Mouse (Mus musculus) limb, embryonic 15.5 days (tissue): ENCODE measurements around the gene Gigyf2. TPM values are rescaled to one million over a fixed set of nuclear protein-coding genes. Genes with fewer than 3 reads are reported as not detected.
"Not testable (repeated sequence)": the region's sequence is repeated elsewhere in the genome, so short reads cannot be mapped to it uniquely, and the experiment has no call there.

Experiments used
- ATAC-seq: fragments of 200-750 bp; cut with Nextera tagmentation; 2 replicates; pipeline ENCODE4 v1.8.0; 2017; ENCODE audit warnings: low read depth, moderate TSS enrichment; ENCODE audit not compliant: insufficient number of reproducible peaks, low FRiP score, low TSS enrichment
- H3K27ac ChIP-seq: fragments of 300-500 bp; sonication (generic); 2 replicates; pipeline ENCODE4 v1.5.1; 2015; ENCODE audit warnings: moderate library complexity, mild to moderate bottlenecking, inconsistent platforms
- H3K27me3 ChIP-seq: fragments of 300-500 bp; sonication (generic); 2 replicates; pipeline ENCODE4 v1.6.1; 2015; ENCODE audit warnings: inconsistent platforms
- H3K36me3 ChIP-seq: fragments of 300-500 bp; sonication (generic); 2 replicates; pipeline ENCODE4 v1.6.1; 2015; ENCODE audit warnings: inconsistent platforms
- H3K4me1 ChIP-seq: fragments of 300-500 bp; sonication (generic); 2 replicates; pipeline ENCODE4 v1.6.1; 2015; ENCODE audit warnings: inconsistent platforms
- H3K4me2 ChIP-seq: fragments of 300-500 bp; sonication (generic); 2 replicates; pipeline ENCODE4 v1.6.1; 2015; ENCODE audit warnings: mild to moderate bottlenecking, inconsistent platforms
- H3K4me3 ChIP-seq: fragments of 300-500 bp; sonication (generic); 2 replicates; pipeline ENCODE4 v1.5.1; 2015; ENCODE audit warnings: mild to moderate bottlenecking, inconsistent platforms
- H3K9ac ChIP-seq: fragments of 300-500 bp; sonication (generic); 2 replicates; pipeline ENCODE4 v1.6.1; 2015; ENCODE audit warnings: inconsistent platforms
- H3K9me3 ChIP-seq: fragments of 300-500 bp; sonication (generic); 2 replicates; pipeline ENCODE4 v1.6.1; 2016; ENCODE audit warnings: inconsistent platforms
- WGBS: fragments of 180-500 bp; shearing (Covaris S2); methylation state at CpG from one replicate; pipeline ENCODE4 v1.1.7; 2015; 5-methylcytosine and 5-hydroxymethylcytosine counted together
- polyA plus RNA-seq: library from polyadenylated mRNA; unstranded; fragments of >200 nt; fragmentation: Nextera tagmentation; extraction: Ambion mirVana; gene quantifications from 2 replicates; pipeline ENCODE4 v1.2.1, GENCODE M21; 2015

Gene Gigyf2
- polyA plus RNA-seq, 1 experiment from 2014 or later, result 57.5 TPM

DNA sequence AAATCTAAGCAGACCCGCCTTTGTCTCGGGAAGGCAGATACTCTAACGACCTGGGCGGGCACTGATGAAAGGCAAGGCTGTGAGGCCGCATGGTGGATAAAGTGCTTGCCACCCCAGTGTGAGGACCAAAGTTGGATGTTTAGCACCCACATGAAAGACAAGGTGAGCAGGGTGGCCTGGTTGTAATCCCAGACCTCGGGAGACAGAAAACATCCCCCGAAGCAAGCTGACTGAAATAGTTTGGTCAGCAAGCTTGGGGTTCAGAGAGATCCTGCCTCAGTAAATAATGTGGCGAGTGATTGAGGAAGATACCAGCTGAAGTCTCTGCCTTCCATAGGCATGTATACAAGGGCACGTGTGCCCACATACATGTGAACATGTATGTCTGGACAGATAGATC lies 140.7 kb downstream of the Gigyf2 start:
- Histone ChIP-seq H3K27me3 (no peaks in the 10 kb centered on the region), H3K9me3 (no peaks in the 10 kb centered on the region), H3K27ac (no peak overlapping the region), H3K4me2 (no peak overlapping the region), H3K9ac (no peak overlapping the region), H3K4me3 (no peak overlapping the region), H3K36me3 (no peaks in the 10 kb centered on the region), H3K4me1 (peaks cover 4% of the 10 kb centered on the region; the same call in 1 of the 2 replicates)
- 53% methylated on average over 9 of the region's 9 CpGs for WGBS
- ATAC-seq, result no peak

DNA sequence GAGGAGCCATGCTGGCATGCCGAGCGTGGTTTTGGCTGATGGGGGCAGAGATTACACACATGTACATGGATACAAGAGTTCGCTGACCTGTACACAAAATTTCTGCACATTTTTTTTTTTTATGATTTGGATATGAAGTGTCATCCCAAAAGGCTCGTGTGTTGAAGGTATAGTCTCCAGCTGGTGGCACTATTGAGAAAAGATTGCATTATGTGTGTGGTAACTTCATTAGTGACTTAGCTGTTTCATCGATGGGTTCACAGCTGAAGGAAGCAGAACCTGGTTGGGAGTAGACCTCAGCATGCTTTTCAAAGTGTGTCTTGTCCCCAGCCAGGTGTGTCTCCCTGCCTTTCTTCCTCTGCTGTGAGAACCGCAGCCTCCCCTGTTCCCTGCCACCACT lies 141.5 kb downstream of the Gigyf2 start:
- H3K9ac ChIP-seq, result no peak overlapping the region
- H3K36me3 ChIP-seq, result no peaks in the 10 kb centered on the region
- WGBS, result 72% methylated on average over 6 of the region's 6 CpGs
- H3K4me1 ChIP-seq, result peaks cover 4% of the 10 kb centered on the region; the same call in 1 of the 2 replicates
- H3K9me3 ChIP-seq, result no peaks in the 10 kb centered on the region
- H3K27me3 ChIP-seq, result no peaks in the 10 kb centered on the region
- no peak overlapping the region for H3K4me3 ChIP-seq
- H3K27ac ChIP-seq, result no peak overlapping the region
- ATAC-seq, result no peak
- no peak overlapping the region for H3K4me2 ChIP-seq

DNA sequence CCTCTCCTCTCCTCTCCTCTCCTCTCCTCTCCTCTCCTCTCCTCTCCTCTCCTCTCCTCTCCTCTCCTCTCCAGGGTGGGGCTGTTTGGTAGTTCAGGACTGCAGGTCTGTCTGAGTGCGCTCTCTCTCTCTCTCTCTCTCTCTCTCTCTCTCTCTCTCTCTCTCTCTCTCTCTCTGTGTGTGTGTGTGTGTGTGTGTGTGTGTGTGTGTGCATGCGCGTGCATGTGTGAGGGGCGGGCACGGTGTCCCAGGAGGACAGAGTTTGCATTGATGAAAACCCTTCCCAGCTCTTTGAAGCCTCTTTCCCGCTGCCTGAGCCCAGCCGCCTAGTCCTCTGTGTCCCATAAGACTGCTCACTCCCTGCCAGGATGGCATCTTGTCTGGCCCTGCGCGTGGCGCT lies 143.2 kb downstream of the Gigyf2 start, which contains the start of gene Snorc:
Gene Snorc, plus strand, starts transcription at position 301 of the 400 bp plus-strand sequence.
- ATAC-seq, H3K4me1 ChIP-seq, H3K9ac ChIP-seq, H3K9me3 ChIP-seq, H3K36me3 ChIP-seq, H3K4me2 ChIP-seq: not testable (repeated sequence)
- Histone ChIP-seq H3K4me3 (peak within 1 kb of the TSS; percentile 19), H3K27ac (peak within 1 kb of the TSS; percentile 72), H3K27me3 (peaks cover 13% of the 10 kb centered on the region)
- 34% methylated on average over 9 of the region's 10 CpGs for WGBS

GRCm38 (mm10) chr1:87471914-87472313 lies 145.1 kb downstream of the Gigyf2 start:
- H3K36me3 ChIP-seq, result no peaks in the 10 kb centered on the region
- H3K27ac ChIP-seq, result peak overlapping the region; percentile 72
- H3K4me3 ChIP-seq, result no peak overlapping the region
- H3K4me2 ChIP-seq, result no peak overlapping the region
- peaks cover 12% of the 10 kb centered on the region for H3K4me1 ChIP-seq
- ATAC-seq, result peak; percentile 74
- H3K27me3 ChIP-seq, result peaks cover 32% of the 10 kb centered on the region
- no peak overlapping the region for H3K9ac ChIP-seq
- H3K9me3 ChIP-seq, result no peaks in the 10 kb centered on the region
- 76% methylated on average over 7 of the region's 7 CpGs for WGBS

- Histone ChIP-seq H3K9me3 (no peaks in the 10 kb centered on the region), H3K9ac (no peak overlapping the region), H3K27me3 (peaks cover 36% of the 10 kb centered on the region), H3K4me3 (no peak overlapping the region; the same call in 1 of the 2 replicates), H3K36me3 (no peaks in the 10 kb centered on the region), H3K4me2 (0 out of 2 replicates have a peak overlapping the region, but pooled peaks have one; percentile 10), H3K4me1 (peaks cover 12% of the 10 kb centered on the region), H3K27ac (peak overlapping the region; percentile 72)
- no peak for ATAC-seq
- WGBS, result 63% methylated on average over 7 of the region's 7 CpGs
Observed at GRCm38 (mm10) chr1:87472576-87472975, 145.8 kb downstream of the Gigyf2 start.

- 3% methylated on average over 37 of the region's 42 CpGs for WGBS
- H3K36me3 ChIP-seq, result no peaks in the 10 kb centered on the region
- H3K4me3 ChIP-seq, result peak overlapping the region; percentile 31
- peaks cover 10% of the 10 kb centered on the region for H3K4me1 ChIP-seq
- H3K27me3 ChIP-seq, result peaks cover 36% of the 10 kb centered on the region
- no peaks in the 10 kb centered on the region for H3K9me3 ChIP-seq
- peak overlapping the region; percentile 54 for H3K4me2 ChIP-seq
- H3K27ac ChIP-seq, result no peak overlapping the region
- 0 out of 2 replicates have a peak overlapping the region, but pooled peaks have one; percentile 14 for H3K9ac ChIP-seq
- ATAC-seq, result no peak
Observed at GRCm38 (mm10) chr1:87475076-87475895, 148.5 kb downstream of the Gigyf2 start.

- H3K9ac ChIP-seq, result no peak overlapping the region
- H3K4me1 ChIP-seq, result no peaks in the 10 kb centered on the region
- ATAC-seq, result no peak
- H3K9me3 ChIP-seq, result no peaks in the 10 kb centered on the region
- 72% methylated on average over 4 of the region's 4 CpGs for WGBS
- H3K27me3 ChIP-seq, result no peaks in the 10 kb centered on the region
- no peak overlapping the region for H3K27ac ChIP-seq
- H3K36me3 ChIP-seq, result no peaks in the 10 kb centered on the region
- H3K4me3 ChIP-seq, result no peak overlapping the region
- no peak overlapping the region for H3K4me2 ChIP-seq
Observed at GRCm38 (mm10) chr1:87482546-87482945, 155.7 kb downstream of the Gigyf2 start.

DNA sequence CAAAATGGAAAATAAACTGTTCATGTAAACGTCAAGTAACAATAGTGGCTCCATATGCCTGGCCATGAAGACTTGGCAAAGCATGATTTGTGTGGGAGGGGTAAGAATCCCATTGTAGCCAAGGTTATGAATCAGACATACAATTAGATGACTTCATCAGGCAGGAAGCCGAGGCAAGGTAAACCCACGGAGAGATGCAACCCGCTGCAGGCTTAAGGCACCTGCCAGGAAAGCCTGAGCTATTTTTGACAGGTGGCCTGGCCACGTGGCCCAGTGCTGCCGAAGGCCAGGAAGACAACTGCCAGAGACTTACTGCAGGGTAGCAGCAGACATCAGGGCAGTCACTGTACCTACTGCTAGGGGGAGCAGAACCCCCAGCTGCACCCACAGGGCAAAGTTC lies 159.6 kb downstream of the Gigyf2 start:
- H3K4me3 ChIP-seq, result no peak overlapping the region
- no peak; the same call in 1 of the 2 replicates for ATAC-seq
- H3K9me3 ChIP-seq, result no peaks in the 10 kb centered on the region
- H3K27me3 ChIP-seq, result no peaks in the 10 kb centered on the region
- H3K4me1 ChIP-seq, result no peaks in the 10 kb centered on the region
- H3K36me3 ChIP-seq, result no peaks in the 10 kb centered on the region
- 48% methylated on average over 6 of the region's 6 CpGs for WGBS
- H3K4me2 ChIP-seq, result no peak overlapping the region
- no peak overlapping the region for H3K9ac ChIP-seq
- no peak overlapping the region for H3K27ac ChIP-seq

DNA sequence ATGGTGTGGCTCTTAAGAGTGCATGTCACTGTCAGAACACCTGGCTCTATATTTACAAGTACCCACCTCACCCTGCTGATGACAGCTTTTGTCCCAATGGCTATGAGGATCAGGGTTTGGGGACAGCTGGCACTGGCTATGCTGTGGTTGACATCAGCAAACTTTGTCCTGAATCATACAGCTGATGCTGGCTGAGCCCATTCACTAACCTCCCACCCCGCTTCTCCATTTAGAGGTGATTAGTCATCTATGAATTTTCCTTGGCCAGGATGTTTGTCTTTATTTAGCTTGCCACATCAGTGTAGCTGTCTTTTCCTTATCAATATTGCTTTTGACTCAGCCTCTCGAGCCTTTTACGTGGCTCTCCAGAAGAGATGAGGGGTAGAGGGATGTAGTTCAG lies 165.5 kb downstream of the Gigyf2 start:
- H3K27ac ChIP-seq, result no peak overlapping the region
- H3K4me1 ChIP-seq, result no peaks in the 10 kb centered on the region
- no peaks in the 10 kb centered on the region for H3K36me3 ChIP-seq
- H3K9ac ChIP-seq, result no peak overlapping the region
- no peak overlapping the region for H3K4me2 ChIP-seq
- WGBS, result 83% methylated on average over 3 of the region's 3 CpGs
- no peaks in the 10 kb centered on the region for H3K27me3 ChIP-seq
- no peak overlapping the region for H3K4me3 ChIP-seq
- no peak for ATAC-seq
- H3K9me3 ChIP-seq, result no peaks in the 10 kb centered on the region

DNA sequence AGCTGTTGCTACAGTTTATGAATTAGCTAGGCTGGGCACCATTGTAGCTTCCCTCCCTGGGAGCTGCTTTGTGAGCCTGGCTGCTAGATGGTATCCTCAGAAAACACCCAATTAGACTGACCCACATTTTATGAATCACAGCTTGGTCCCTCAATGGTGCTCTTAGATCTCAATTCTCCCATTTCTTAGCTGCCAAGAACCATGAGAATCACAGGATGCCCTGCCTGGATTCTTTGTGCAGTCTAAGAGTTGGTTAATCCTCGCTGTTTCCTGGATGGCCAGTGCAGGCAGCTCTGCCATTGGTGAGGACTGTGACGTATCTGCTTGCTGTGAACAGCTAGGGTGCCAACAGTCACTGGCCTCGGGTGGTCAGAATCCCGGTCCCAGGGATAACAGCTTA lies 166.7 kb downstream of the Gigyf2 start:
- H3K27me3 ChIP-seq, result no peaks in the 10 kb centered on the region
- H3K27ac ChIP-seq, result no peak overlapping the region
- H3K9me3 ChIP-seq, result no peaks in the 10 kb centered on the region
- WGBS, result 74% methylated on average over 4 of the region's 4 CpGs
- H3K4me1 ChIP-seq, result no peaks in the 10 kb centered on the region
- no peak for ATAC-seq
- no peaks in the 10 kb centered on the region for H3K36me3 ChIP-seq
- no peak overlapping the region for H3K4me2 ChIP-seq
- no peak overlapping the region for H3K9ac ChIP-seq
- H3K4me3 ChIP-seq, result no peak overlapping the region
